Mouse (Mus musculus) kidney, postnatal 14 days (tissue): ENCODE measurements around the gene Smug1.
A peak's percentile ranks its signal among the peaks of the same experiment; 100 is the strongest.

Source experiments
- DNase-seq: peaks from one replicate; pipeline ENCODE4 v3.0.0; 2022; ENCODE audit warnings: mixed read lengths

Gene Smug1

GRCm38 (mm10) chr15:103144176-103144575 is 22.7 kb downstream of the Smug1 start:
- no peak for DNase-seq

- no peak for DNase-seq
Measured at GRCm38 (mm10) chr15:103135431-103135947, 31.4 kb downstream of the Smug1 start.

- peak; percentile 48 for DNase-seq
Measured at GRCm38 (mm10) chr15:103134277-103135086, 32.4 kb downstream of the Smug1 start.

GRCm38 (mm10) chr15:103133761-103134160 is 33.1 kb downstream of the Smug1 start:
- no peak for DNase-seq

- no peak for DNase-seq
Measured at GRCm38 (mm10) chr15:103130729-103131128, 36.2 kb downstream of the Smug1 start.

- DNase-seq = no peak
Measured at GRCm38 (mm10) chr15:103129289-103129688, 37.6 kb downstream of the Smug1 start.

GRCm38 (mm10) chr15:103128056-103128833 is 38.6 kb downstream of the Smug1 start:
- no peak for DNase-seq

- DNase-seq = peak; percentile 37
Measured at GRCm38 (mm10) chr15:103125982-103126381, 40.9 kb downstream of the Smug1 start.

GRCm38 (mm10) chr15:103124254-103124653 is 42.6 kb downstream of the Smug1 start:
- DNase-seq = no peak

GRCm38 (mm10) chr15:103123343-103123742 is 43.5 kb downstream of the Smug1 start:
- DNase-seq = peak; percentile 50

- no peak for DNase-seq
Measured at GRCm38 (mm10) chr15:103122372-103122771, 44.5 kb downstream of the Smug1 start.

- DNase-seq = peak; percentile 80
Measured at GRCm38 (mm10) chr15:103121416-103121815, 45.5 kb downstream of the Smug1 start.

- DNase-seq = no peak
Measured at GRCm38 (mm10) chr15:103120594-103120993, 46.3 kb downstream of the Smug1 start.

GRCm38 (mm10) chr15:103115726-103116125 is 51.2 kb downstream of the Smug1 start:
- no peak for DNase-seq

- peak; percentile 37 for DNase-seq
Measured at GRCm38 (mm10) chr15:103115256-103115655, 51.6 kb downstream of the Smug1 start.

GRCm38 (mm10) chr15:103113077-103113476 is 53.8 kb downstream of the Smug1 start:
- no peak for DNase-seq

GRCm38 (mm10) chr15:103112309-103112708 is 54.6 kb downstream of the Smug1 start:
- no peak for DNase-seq

GRCm38 (mm10) chr15:103109940-103110339 is 57.0 kb downstream of the Smug1 start:
- DNase-seq = peak; percentile 45

GRCm38 (mm10) chr15:103108066-103108676 is 58.7 kb downstream of the Smug1 start:
- DNase-seq = no peak

GRCm38 (mm10) chr15:103106201-103106600 is 60.7 kb downstream of the Smug1 start:
- no peak for DNase-seq
